Mouse (Mus musculus) liver, adult 2 months (tissue): ENCODE results near the gene Rtn4rl2. TPM values are rescaled to one million over a fixed set of nuclear protein-coding genes. Genes with fewer than 3 reads are reported as not detected.
A peak's percentile ranks its signal among the peaks of the same experiment; 100 is the strongest.

Experiments
- DNase-seq: peaks from one replicate; pipeline ENCODE4 v3.0.0-alpha.2; 2011; ENCODE audit warnings: low read depth, low spot score; ENCODE audit errors: extremely low read depth
- H3K27ac ChIP-seq: fragments of 200-500 bp; replicated peaks from 2 replicates; pipeline ENCODE4 v1.5.1; 2012; ENCODE audit warnings: low read depth, mild to moderate bottlenecking, control low read depth, inconsistent platforms, low read length; ENCODE audit not compliant: insufficient read depth
- H3K27me3 ChIP-seq: fragments of 200-500 bp; 2 replicates; pipeline ENCODE4 v1.6.1; 2012; ENCODE audit warnings: mild to moderate bottlenecking, moderate library complexity, low read length, inconsistent platforms; ENCODE audit not compliant: control insufficient read depth, insufficient read depth
- H3K36me3 ChIP-seq: fragments of 200-500 bp; 2 replicates; pipeline ENCODE4 v1.6.1; 2012; ENCODE audit warnings: low read length, inconsistent platforms; ENCODE audit not compliant: control insufficient read depth, insufficient read depth
- H3K4me1 ChIP-seq: fragments of 200-500 bp; 2 replicates; pipeline ENCODE4 v1.6.1; 2011; ENCODE audit warnings: low read length; ENCODE audit not compliant: control insufficient read depth, insufficient read depth
- H3K4me3 ChIP-seq: fragments of 200-500 bp; 2 replicates; pipeline ENCODE4 v1.5.1; 2011; ENCODE audit warnings: low read depth, mild to moderate bottlenecking, control low read depth, low read length, moderate library complexity; ENCODE audit not compliant: insufficient read depth
- H3K79me2 ChIP-seq: fragments of 200-500 bp; 2 replicates; pipeline ENCODE4 v1.6.1; 2012; ENCODE audit warnings: inconsistent platforms, mild to moderate bottlenecking, low read length, moderate library complexity; ENCODE audit not compliant: control insufficient read depth, insufficient read depth
- H3K9ac ChIP-seq: fragments of 200-500 bp; 2 replicates; pipeline ENCODE4 v1.6.1; 2012; ENCODE audit warnings: low read depth, mild to moderate bottlenecking, control low read depth, inconsistent platforms, low read length
- CTCF ChIP-seq: fragments of 200-500 bp; IDR thresholded peaks from 2 replicates; pipeline ENCODE4 v1.5.1; 2011; ENCODE audit warnings: low read depth, low read length, control low read depth
- POLR2A ChIP-seq: fragments of 200-500 bp; IDR thresholded peaks from 2 replicates; pipeline ENCODE4 v1.6.1; 2011; ENCODE audit warnings: low read length, control low read depth; ENCODE audit not compliant: insufficient read depth; ENCODE audit errors: extremely low read depth
- WGBS: fragments of 180-500 bp; shearing (Covaris S2); methylation state at CpG from one replicate; pipeline ENCODE4 v1.1.7; 2018; 5-methylcytosine and 5-hydroxymethylcytosine counted together
- polyA plus RNA-seq: library from polyadenylated mRNA; depleted of rRNA; stranded (reverse); fragments of >200 nt; gene quantifications from 2 replicates; pipeline ENCODE4 v1.2.3, GENCODE M21; 2012; rRNA removed
- total RNA-seq: library from RNA; depleted of rRNA; stranded (reverse); fragments of >200 nt; gene quantifications from 2 replicates; pipeline ENCODE4 v1.2.3, GENCODE M21; 2014; rRNA removed

Rtn4rl2 gene
- total and polyA plus RNA-seq, 2 experiments, result 0.50 TPM; not detected in 1

GRCm38 (mm10) chr2:84827283-84827920, 59.1 kb downstream of the Rtn4rl2 start:
- under 1% methylated on average over 29 of the region's 29 CpGs for WGBS
- no peaks in the 10 kb centered on the region for H3K27me3 ChIP-seq

GRCm38 (mm10) chr2:84826488-84827282, 59.8 kb downstream of the Rtn4rl2 start, which contains the start of gene Timm10:
Gene Timm10, plus strand, starts transcription at chr2:84826997.
- DNase-seq, result peak; percentile 94

More at GRCm38 (mm10) chr2:84827283-84827920, 59.1 kb downstream of the Rtn4rl2 start:
- Histone ChIP-seq H3K36me3 (peaks cover 3% of the 10 kb centered on the region; the same call in 1 of the 2 replicates), H3K4me1 (peaks cover 7% of the 10 kb centered on the region; the same call in 1 of the 2 replicates), H3K4me3 (peak overlapping the region; percentile 90), H3K27ac (peak overlapping the region; percentile 91), H3K9ac (peak overlapping the region; percentile 80), H3K79me2 (no peaks in the 10 kb centered on the region)
- TF ChIP-seq CTCF (no peak), POLR2A (0 out of 2 replicates have a peak, but pooled peaks have one; percentile 41)
- peak; percentile 84 for DNase-seq

GRCm38 (mm10) chr2:84823237-84823636, 63.3 kb downstream of the Rtn4rl2 start:
- no peak for TF ChIP-seq POLR2A
- no peak for TF ChIP-seq CTCF
- Histone ChIP-seq H3K79me2 (no peaks in the 10 kb centered on the region), H3K36me3 (no peaks in the 10 kb centered on the region), H3K9ac (no peak overlapping the region), H3K4me3 (no peak overlapping the region), H3K27me3 (no peaks in the 10 kb centered on the region), H3K4me1 (peaks cover 4% of the 10 kb centered on the region; the same call in 1 of the 2 replicates), H3K27ac (no peak overlapping the region)
- 41% methylated on average over 2 of the region's 2 CpGs for WGBS
- DNase-seq, result no peak

More at GRCm38 (mm10) chr2:84826488-84827282, 59.8 kb downstream of the Rtn4rl2 start, which contains the start of gene Timm10:
- Histone ChIP-seq H3K27me3 (no peaks in the 10 kb centered on the region), H3K36me3 (peaks cover 3% of the 10 kb centered on the region; the same call in 1 of the 2 replicates), H3K27ac (peak within 1 kb of the TSS; percentile 91), H3K9ac (peak within 1 kb of the TSS; percentile 80), H3K4me3 (peak within 1 kb of the TSS; percentile 90), H3K79me2 (no peaks in the 10 kb centered on the region), H3K4me1 (peaks cover 4% of the 10 kb centered on the region; the same call in 1 of the 2 replicates)
- under 1% methylated on average over 34 of the region's 34 CpGs for WGBS
- TF ChIP-seq POLR2A, result 0 out of 2 replicates have a peak, but pooled peaks have one; percentile 26
- TF ChIP-seq CTCF, result no peak

GRCm38 (mm10) chr2:84822552-84822951, 64.0 kb downstream of the Rtn4rl2 start, which contains the start of gene Smtnl1:
Gene Smtnl1, minus strand, starts transcription at chr2:84822652.
- 44% methylated on average over 13 of the region's 13 CpGs for WGBS

More at GRCm38 (mm10) chr2:84822552-84822951, 64.0 kb downstream of the Rtn4rl2 start, which contains the start of gene Smtnl1:
- no peak for DNase-seq
- H3K27ac ChIP-seq, result no peak within 1 kb of the TSS
- no peaks in the 10 kb centered on the region for H3K79me2 ChIP-seq
- H3K9ac ChIP-seq, result no peak within 1 kb of the TSS
- H3K4me3 ChIP-seq, result no peak within 1 kb of the TSS
- H3K27me3 ChIP-seq, result no peaks in the 10 kb centered on the region
- TF ChIP-seq CTCF (no peak), POLR2A (no peak)
- no peaks in the 10 kb centered on the region for H3K36me3 ChIP-seq
- H3K4me1 ChIP-seq, result peaks cover 2% of the 10 kb centered on the region; the same call in 1 of the 2 replicates

Other genes starting within 250 kb of the Rtn4rl2 start
- gene Ctnnd1, start 235.9 kb downstream of the Rtn4rl2 start, total RNA-seq, result 47.4 and 53.2 TPM in 2 replicates
- gene Ctnnd1, start 235.9 kb downstream of the Rtn4rl2 start, polyA plus RNA-seq, result 29.7 and 31.4 TPM in 2 replicates
- 0.07 TPM in 1 of 2 replicates, not detected in the other for gene Btbd18, start 227.6 kb downstream of the Rtn4rl2 start, total RNA-seq
- not detected in 2 replicates for gene Btbd18, start 227.6 kb downstream of the Rtn4rl2 start, polyA plus RNA-seq
- gene Selenoh, start 215.9 kb downstream of the Rtn4rl2 start, total RNA-seq, result 19.2 and 27.3 TPM in 2 replicates
- gene Selenoh, start 215.9 kb downstream of the Rtn4rl2 start, polyA plus RNA-seq, result 18.8 and 19.6 TPM in 2 replicates
- gene Gm28635, start 208.7 kb downstream of the Rtn4rl2 start, total RNA-seq, result not detected in 2 replicates
- not detected in 2 replicates for gene Gm28635, start 208.7 kb downstream of the Rtn4rl2 start, polyA plus RNA-seq
- gene Med19, start 208.3 kb downstream of the Rtn4rl2 start, total RNA-seq, result 7.9 and 9.3 TPM in 2 replicates
- 5.5 and 5.6 TPM in 2 replicates for gene Med19, start 208.3 kb downstream of the Rtn4rl2 start, polyA plus RNA-seq
- 50.6 and 53.6 TPM in 2 replicates for gene Tmx2, start 207.6 kb downstream of the Rtn4rl2 start, total RNA-seq
- 83.5 and 92.1 TPM in 2 replicates for gene Tmx2, start 207.6 kb downstream of the Rtn4rl2 start, polyA plus RNA-seq
- gene Zdhhc5, start 171.5 kb downstream of the Rtn4rl2 start, total RNA-seq, result 21.9 and 25.8 TPM in 2 replicates
- 35.6 and 36.1 TPM in 2 replicates for gene Zdhhc5, start 171.5 kb downstream of the Rtn4rl2 start, polyA plus RNA-seq
- 7.9 and 10.9 TPM in 2 replicates for gene Clp1, start 159.4 kb downstream of the Rtn4rl2 start, total RNA-seq
- 8.6 and 12.6 TPM in 2 replicates for gene Clp1, start 159.4 kb downstream of the Rtn4rl2 start, polyA plus RNA-seq
- gene Ypel4, start 152.7 kb downstream of the Rtn4rl2 start, total RNA-seq, result not detected in 2 replicates
- gene Ypel4, start 152.7 kb downstream of the Rtn4rl2 start, polyA plus RNA-seq, result 0.05 TPM in 2 replicates
- gene Gm19426, start 143.1 kb downstream of the Rtn4rl2 start, total RNA-seq, result 1.7 and 3.1 TPM in 2 replicates
- 1.9 and 3.0 TPM in 2 replicates for gene Gm19426, start 143.1 kb downstream of the Rtn4rl2 start, polyA plus RNA-seq
- gene Serping1, start 111.3 kb downstream of the Rtn4rl2 start, total RNA-seq, result 298 and 437 TPM in 2 replicates
- 979 and 1,033 TPM in 2 replicates for gene Serping1, start 111.3 kb downstream of the Rtn4rl2 start, polyA plus RNA-seq
- gene Ube2l6, start 87.9 kb downstream of the Rtn4rl2 start, total RNA-seq, result 42.4 and 44.3 TPM in 2 replicates
- gene Ube2l6, start 87.9 kb downstream of the Rtn4rl2 start, polyA plus RNA-seq, result 99.8 and 106 TPM in 2 replicates
- 0.18 TPM in 1 of 2 replicates, not detected in the other for gene Smtnl1, start 64.1 kb downstream of the Rtn4rl2 start, total RNA-seq
- not detected in 2 replicates for gene Smtnl1, start 64.1 kb downstream of the Rtn4rl2 start, polyA plus RNA-seq
- 36.1 and 36.4 TPM in 2 replicates for gene Timm10, start 59.7 kb downstream of the Rtn4rl2 start, total RNA-seq
- gene Timm10, start 59.7 kb downstream of the Rtn4rl2 start, polyA plus RNA-seq, result 45.8 and 52.2 TPM in 2 replicates
- 7.2 and 10.0 TPM in 2 replicates for gene Slc43a1, start 47.9 kb downstream of the Rtn4rl2 start, total RNA-seq
- gene Slc43a1, start 47.9 kb downstream of the Rtn4rl2 start, polyA plus RNA-seq, result 8.9 and 12.1 TPM in 2 replicates
- gene Slc43a3, start 49.9 kb upstream of the Rtn4rl2 start, total RNA-seq, result 25.7 and 26.6 TPM in 2 replicates
- 23.2 and 30.6 TPM in 2 replicates for gene Slc43a3, start 49.9 kb upstream of the Rtn4rl2 start, polyA plus RNA-seq
- not detected in 2 replicates for gene Prg2, start 93.8 kb upstream of the Rtn4rl2 start, total RNA-seq
- 0.11 TPM in 1 of 2 replicates, not detected in the other for gene Prg2, start 93.8 kb upstream of the Rtn4rl2 start, polyA plus RNA-seq
- not detected in 2 replicates for gene Prg3, start 101.5 kb upstream of the Rtn4rl2 start, total RNA-seq
- gene Prg3, start 101.5 kb upstream of the Rtn4rl2 start, polyA plus RNA-seq, result not detected in 2 replicates
- 39.1 and 40.7 TPM in 2 replicates for gene Ssrp1, start 150.5 kb upstream of the Rtn4rl2 start, total RNA-seq
- gene Ssrp1, start 150.5 kb upstream of the Rtn4rl2 start, polyA plus RNA-seq, result 45.2 and 48.9 TPM in 2 replicates
- 2.1 and 2.8 TPM in 2 replicates for gene P2rx3, start 150.8 kb upstream of the Rtn4rl2 start, total RNA-seq
- 1.2 and 2.1 TPM in 2 replicates for gene P2rx3, start 150.8 kb upstream of the Rtn4rl2 start, polyA plus RNA-seq
- 13.2 and 15.0 TPM in 2 replicates for gene Tnks1bp1, start 161.3 kb upstream of the Rtn4rl2 start, total RNA-seq
- gene Tnks1bp1, start 161.3 kb upstream of the Rtn4rl2 start, polyA plus RNA-seq, result 12.3 and 13.4 TPM in 2 replicates
- gene Aplnr, start 249.5 kb upstream of the Rtn4rl2 start, total RNA-seq, result 0.07 and 0.09 TPM in 2 replicates
- gene Aplnr, start 249.5 kb upstream of the Rtn4rl2 start, polyA plus RNA-seq, result 0.04 and 0.06 TPM in 2 replicates